In the genomic region with DNA sequence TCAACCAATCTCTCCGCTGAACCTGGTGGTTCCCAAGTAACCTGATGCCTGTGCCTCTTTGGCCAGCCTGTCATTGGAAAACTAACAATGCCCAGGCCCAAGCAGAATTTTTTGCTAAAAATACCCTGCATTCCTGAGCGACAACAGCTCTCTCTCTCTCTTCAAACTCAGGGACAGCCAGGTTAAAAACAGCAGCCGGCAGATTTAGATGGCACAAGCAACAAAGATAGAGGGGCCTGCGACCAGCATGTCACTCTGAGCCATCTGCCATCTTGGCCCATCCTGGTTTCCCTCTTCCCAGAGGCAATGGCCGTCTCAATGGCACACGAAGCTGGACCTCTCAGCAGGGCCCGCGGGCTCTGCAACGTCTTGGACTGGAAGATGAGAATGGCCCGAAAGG, we compare ENCODE assay signal across 17 mouse cellular contexts.
A peak's percentile ranks its signal among the peaks of the same experiment; 100 is the strongest.
DNase-seq lines count a peak whose midpoint lies in the region; ATAC-seq lines count a peak whose summit lies in the region.
"Had no signal": no experiment of that assay in that cellular context is flagged by ENCODE, and none has a peak within 500 bp of the region (broad histone marks: within the 10 kb centered on the region; RNA-seq: fewer than 3 reads in every experiment).

No protein-coding gene starts in this region.

- no peak overlapping the region for H3K27ac ChIP-seq in midbrain, embryonic 11.5 days (ENCODE audit: low read depth, low read length)
- no peak overlapping the region for H3K27ac ChIP-seq in midbrain, embryonic 13.5 days
- peak overlapping the region; percentile 92 for H3K27ac ChIP-seq in heart, embryonic 13.5 days (replicated peaks)
- no peak overlapping the region for H3K27ac ChIP-seq in liver, embryonic 12.5 days
- H3K27ac ChIP-seq in hindbrain, embryonic 12.5 days: no peak overlapping the region
- H3K27ac ChIP-seq: hindbrain, embryonic 13.5 days had no signal

- H3K4me1 ChIP-seq in midbrain, embryonic 11.5 days (ENCODE audit: control insufficient read depth, insufficient read depth, low read length): peaks cover 4% of the 10 kb centered on the region
- H3K4me1 ChIP-seq in midbrain, embryonic 13.5 days (replicated peaks): peaks cover 9% of the 10 kb centered on the region
- peaks cover 33% of the 10 kb centered on the region for H3K4me1 ChIP-seq in heart, embryonic 13.5 days
- H3K4me1 ChIP-seq in liver, embryonic 12.5 days: no peaks in the 10 kb centered on the region
- peaks cover 14% of the 10 kb centered on the region for H3K4me1 ChIP-seq in hindbrain, embryonic 12.5 days

- no peak for ATAC-seq in midbrain, embryonic 11.5 days (ENCODE audit: low FRiP score)
- no peak for ATAC-seq in midbrain, embryonic 13.5 days
- no peak for ATAC-seq in heart, embryonic 13.5 days (ENCODE audit: extremely low read depth, insufficient number of reproducible peaks, low FRiP score, low TSS enrichment)
- no peak for ATAC-seq in liver, embryonic 12.5 days
- no peak for ATAC-seq in hindbrain, embryonic 12.5 days (ENCODE audit: low FRiP score)
- ATAC-seq: forebrain, embryonic 14.5 days; lung, postnatal 0 days; Patski had no signal

- H3K36me3 ChIP-seq in midbrain, embryonic 11.5 days (ENCODE audit: control insufficient read depth, insufficient read depth, low read length): no peaks in the 10 kb centered on the region
- H3K36me3 ChIP-seq in midbrain, embryonic 13.5 days: no peaks in the 10 kb centered on the region
- no peaks in the 10 kb centered on the region for H3K36me3 ChIP-seq in heart, embryonic 13.5 days
- H3K36me3 ChIP-seq in liver, embryonic 12.5 days: no peaks in the 10 kb centered on the region
- no peaks in the 10 kb centered on the region for H3K36me3 ChIP-seq in hindbrain, embryonic 12.5 days
- H3K36me3 ChIP-seq: hindbrain, embryonic 13.5 days had no signal

- DNase-seq in cerebellum, postnatal 10 days: peak; percentile 80 to 89
- DNase-seq in cerebellum, adult 11-12 months: no peak
- peak; percentile 73 for DNase-seq in midbrain, embryonic 11.5 days (ENCODE audit: low spot score, missing footprints)
- peak; percentile 21 for DNase-seq in mesoderm, embryonic 11.5 days (ENCODE audit: low read depth, low spot score)
- DNase-seq: cerebellum, adult 18-20 months; gastrocnemius, postnatal 14 days; kidney, adult 18-20 months had no signal

- no peak overlapping the region for H3K4me2 ChIP-seq in midbrain, embryonic 11.5 days
- H3K4me2 ChIP-seq in midbrain, embryonic 13.5 days (replicated peaks): no peak overlapping the region
- no peak overlapping the region for H3K4me2 ChIP-seq in heart, embryonic 13.5 days
- no peak overlapping the region for H3K4me2 ChIP-seq in liver, embryonic 12.5 days
- no peak overlapping the region for H3K4me2 ChIP-seq in hindbrain, embryonic 12.5 days (replicated peaks)
- H3K4me2 ChIP-seq: hindbrain, embryonic 13.5 days; liver, embryonic 11.5 days had no signal

- 85% methylated on average over 10 of the region's 10 CpGs for WGBS in midbrain, embryonic 11.5 days
- WGBS in midbrain, embryonic 13.5 days: 83% methylated on average over 10 of the region's 10 CpGs
- WGBS in heart, embryonic 13.5 days: 40% methylated on average over 10 of the region's 10 CpGs
- 74% methylated on average over 10 of the region's 10 CpGs for WGBS in liver, embryonic 12.5 days (ENCODE audit: insufficient replicate concordance)
- WGBS in hindbrain, embryonic 12.5 days: 71% methylated on average over 10 of the region's 10 CpGs

- H3K4me3 ChIP-seq in midbrain, embryonic 11.5 days (ENCODE audit: low read depth, low read length): no peak overlapping the region
- no peak overlapping the region for H3K4me3 ChIP-seq in midbrain, embryonic 13.5 days (replicated peaks)
- no peak overlapping the region for H3K4me3 ChIP-seq in heart, embryonic 13.5 days
- no peak overlapping the region for H3K4me3 ChIP-seq in liver, embryonic 12.5 days
- H3K4me3 ChIP-seq in hindbrain, embryonic 12.5 days: no peak overlapping the region
- H3K4me3 ChIP-seq: hindbrain, embryonic 13.5 days; myocyte had no signal

- H3K9ac ChIP-seq in midbrain, embryonic 11.5 days (ENCODE audit: low read length): no peak overlapping the region
- no peak overlapping the region for H3K9ac ChIP-seq in midbrain, embryonic 13.5 days (replicated peaks)
- no peak overlapping the region for H3K9ac ChIP-seq in heart, embryonic 13.5 days
- H3K9ac ChIP-seq in liver, embryonic 12.5 days: no peak overlapping the region
- no peak overlapping the region for H3K9ac ChIP-seq in hindbrain, embryonic 12.5 days
- H3K9ac ChIP-seq: hindbrain, embryonic 13.5 days had no signal

- no peaks in the 10 kb centered on the region for H3K9me3 ChIP-seq in midbrain, embryonic 11.5 days (ENCODE audit: control insufficient read depth, low read length)
- H3K9me3 ChIP-seq in midbrain, embryonic 13.5 days: no peaks in the 10 kb centered on the region
- H3K9me3 ChIP-seq in heart, embryonic 13.5 days: no peaks in the 10 kb centered on the region
- H3K9me3 ChIP-seq in liver, embryonic 12.5 days (replicated peaks): no peaks in the 10 kb centered on the region
- H3K9me3 ChIP-seq in hindbrain, embryonic 12.5 days (replicated peaks): no peaks in the 10 kb centered on the region
- H3K9me3 ChIP-seq: hindbrain, embryonic 13.5 days had no signal

- H3K27me3 ChIP-seq in midbrain, embryonic 11.5 days (ENCODE audit: control insufficient read depth, insufficient read depth, low read length): no peaks in the 10 kb centered on the region
- no peaks in the 10 kb centered on the region for H3K27me3 ChIP-seq in midbrain, embryonic 13.5 days
- H3K27me3 ChIP-seq in heart, embryonic 13.5 days (replicated peaks): no peaks in the 10 kb centered on the region
- H3K27me3 ChIP-seq in liver, embryonic 12.5 days (replicated peaks): no peaks in the 10 kb centered on the region
- peaks cover 11% of the 10 kb centered on the region; the same call in 1 of the 2 replicates for H3K27me3 ChIP-seq in hindbrain, embryonic 12.5 days
